Mouse (Mus musculus): Measurements from ENCODE around the gene Map3k10. TPM values are rescaled to one million over a fixed set of nuclear protein-coding genes. Genes with fewer than 3 reads are reported as not detected.
A peak's percentile ranks its signal among the peaks of the same experiment; 100 is the strongest.

The Map3k10 gene
- polyA plus RNA-seq, 1 experiment from 2014 or later = 11.3 TPM

- Histone ChIP-seq H3K4me3 (replicated peaks) (no peak overlapping the region), H3K4me1 (peaks cover 35% of the 10 kb centered on the region), H3K4me2 (replicated peaks) (no peak overlapping the region), H3K9me3 (replicated peaks) (no peaks in the 10 kb centered on the region), H3K27me3 (no peaks in the 10 kb centered on the region), H3K9ac (no peak overlapping the region), H3K36me3 (peaks cover 18% of the 10 kb centered on the region), H3K27ac (replicated peaks) (peak overlapping the region; percentile 48)
- WGBS = 78% methylated on average over 3 of the region's 3 CpGs
- ATAC-seq (ENCODE audit: insufficient number of reproducible peaks, low FRiP score, low TSS enrichment, low read depth) = no peak
These were observed 66.3 kb downstream of the Map3k10 start for GRCm38 (mm10) chr7:27608130-27608529.

GRCm38 (mm10) chr7:27607580-27607979 is 66.8 kb downstream of the Map3k10 start:
- Histone ChIP-seq H3K4me1 (peaks cover 38% of the 10 kb centered on the region), H3K9me3 (replicated peaks) (no peaks in the 10 kb centered on the region), H3K36me3 (peaks cover 18% of the 10 kb centered on the region), H3K4me2 (replicated peaks) (no peak overlapping the region), H3K27ac (replicated peaks) (peak overlapping the region; percentile 48), H3K9ac (no peak overlapping the region), H3K27me3 (no peaks in the 10 kb centered on the region), H3K4me3 (replicated peaks) (no peak overlapping the region)
- peak; percentile 56 for ATAC-seq (ENCODE audit: insufficient number of reproducible peaks, low FRiP score, low TSS enrichment, low read depth)
- WGBS = 76% methylated on average over 5 of the region's 5 CpGs

- Histone ChIP-seq H3K4me1 (peaks cover 47% of the 10 kb centered on the region), H3K36me3 (peaks cover 18% of the 10 kb centered on the region), H3K4me3 (replicated peaks) (no peak overlapping the region), H3K9me3 (replicated peaks) (no peaks in the 10 kb centered on the region), H3K27me3 (no peaks in the 10 kb centered on the region), H3K27ac (replicated peaks) (peak overlapping the region; percentile 48), H3K4me2 (replicated peaks) (no peak overlapping the region), H3K9ac (no peak overlapping the region)
- 62% methylated on average over 10 of the region's 10 CpGs for WGBS
- ATAC-seq (ENCODE audit: insufficient number of reproducible peaks, low FRiP score, low TSS enrichment, low read depth) = 0 out of 2 replicates have a peak, but pooled peaks have one; percentile 35
These were observed 67.7 kb downstream of the Map3k10 start for GRCm38 (mm10) chr7:27606481-27607254.

Other genes starting within 250 kb of the Map3k10 start
- 0.43 and 0.85 TPM in 2 replicates for gene Sptbn4, start 226.9 kb downstream of the Map3k10 start, polyA plus RNA-seq (2015; fragmentation: Nextera tagmentation; extraction: Ambion mirVana)
- gene Blvrb, start 226.6 kb downstream of the Map3k10 start, polyA plus RNA-seq (2015; fragmentation: Nextera tagmentation; extraction: Ambion mirVana) = 73.0 and 73.5 TPM in 2 replicates
- 36.4 and 39.2 TPM in 2 replicates for gene Sertad3, start 200.8 kb downstream of the Map3k10 start, polyA plus RNA-seq (2015; fragmentation: Nextera tagmentation; extraction: Ambion mirVana)
- 41.7 and 51.6 TPM in 2 replicates for gene Sertad1, start 187.7 kb downstream of the Map3k10 start, polyA plus RNA-seq (2015; fragmentation: Nextera tagmentation; extraction: Ambion mirVana)
- gene Prx, start 175.3 kb downstream of the Map3k10 start, polyA plus RNA-seq (2015; fragmentation: Nextera tagmentation; extraction: Ambion mirVana) = 5.1 and 6.7 TPM in 2 replicates
- gene Hipk4, start 151.3 kb downstream of the Map3k10 start, polyA plus RNA-seq (2015; fragmentation: Nextera tagmentation; extraction: Ambion mirVana) = 0.77 and 1.1 TPM in 2 replicates
- gene Pld3, start 121.4 kb downstream of the Map3k10 start, polyA plus RNA-seq (2015; fragmentation: Nextera tagmentation; extraction: Ambion mirVana) = 121 and 122 TPM in 2 replicates
- 36.4 and 38.0 TPM in 2 replicates for gene 2310022A10Rik, start 121.4 kb downstream of the Map3k10 start, polyA plus RNA-seq (2015; fragmentation: Nextera tagmentation; extraction: Ambion mirVana)
- 114 and 117 TPM in 2 replicates for gene Akt2, start 83.0 kb downstream of the Map3k10 start, polyA plus RNA-seq (2015; fragmentation: Nextera tagmentation; extraction: Ambion mirVana)
- gene Ttc9b, start 20.7 kb downstream of the Map3k10 start, polyA plus RNA-seq (2015; fragmentation: Nextera tagmentation; extraction: Ambion mirVana) = 0.60 and 1.3 TPM in 2 replicates
- 3.6 and 4.9 TPM in 2 replicates for gene Zfp607b, start 14.7 kb upstream of the Map3k10 start, polyA plus RNA-seq (2015; fragmentation: Nextera tagmentation; extraction: Ambion mirVana)
- gene Zfp60, start 56.8 kb upstream of the Map3k10 start, polyA plus RNA-seq (2015; fragmentation: Nextera tagmentation; extraction: Ambion mirVana) = 37.7 and 38.2 TPM in 2 replicates
- 2.4 and 2.7 TPM in 2 replicates for gene Zfp626, start 132.6 kb upstream of the Map3k10 start, polyA plus RNA-seq (2015; fragmentation: Nextera tagmentation; extraction: Ambion mirVana)
- gene Zfp59, start 164.0 kb upstream of the Map3k10 start, polyA plus RNA-seq (2015; fragmentation: Nextera tagmentation; extraction: Ambion mirVana) = 7.2 and 8.1 TPM in 2 replicates
- gene Zfp607a, start 182.9 kb upstream of the Map3k10 start, polyA plus RNA-seq (2015; fragmentation: Nextera tagmentation; extraction: Ambion mirVana) = 3.6 TPM in 2 replicates

Data from embryonic facial prominence, embryonic 15.5 days (tissue).